28 mouse cellular contexts compared by ENCODE assay signal in the genomic region with DNA sequence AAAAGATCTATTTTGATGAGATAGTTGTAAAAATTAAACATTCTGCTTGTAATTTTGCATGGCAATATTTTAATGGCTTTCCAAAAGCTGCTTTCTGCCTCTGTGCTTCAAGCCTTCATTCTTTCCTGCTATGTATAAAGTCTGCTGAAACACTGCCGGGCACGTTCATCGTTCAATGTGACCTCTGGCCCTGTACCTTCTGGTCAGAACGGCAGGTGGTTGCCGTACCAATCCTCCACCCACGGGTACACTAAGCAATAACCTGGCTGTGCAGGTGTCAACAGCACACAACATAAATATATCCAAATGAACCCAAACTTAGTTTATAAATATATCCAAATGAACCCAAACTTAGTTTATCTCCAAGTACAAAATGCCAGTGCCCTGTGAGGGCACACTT. TPM values are rescaled to one million over a fixed set of nuclear protein-coding genes. Genes with fewer than 3 reads are reported as not detected.
DNase-seq lines count a peak whose midpoint lies in the region; ATAC-seq lines count a peak whose summit lies in the region.
"Had no signal": no experiment of that assay in that cellular context is flagged by ENCODE, and none has a peak within 500 bp of the region (broad histone marks: within the 10 kb centered on the region; RNA-seq: fewer than 3 reads in every experiment).

No protein-coding gene starts in this region.

- no peak overlapping the region for H3K4me2 ChIP-seq in kidney, embryonic 14.5 days (replicated peaks; ENCODE audit: low read depth, low read length)
- no peak overlapping the region for H3K4me2 ChIP-seq in liver, embryonic 16.5 days (ENCODE audit: low read depth, low read length)
- H3K4me2 ChIP-seq: embryonic facial prominence, embryonic 12.5 days; heart, embryonic 15.5 days; intestine, embryonic 15.5 days; limb, embryonic 15.5 days; lung, embryonic 14.5 days; midbrain, embryonic 15.5 days; neural tube, embryonic 15.5 days; stomach, embryonic 15.5 days had no signal

- peak; percentile 49 to 51 for DNase-seq in cerebellum, adult 18-20 months
- DNase-seq in cerebellum, postnatal 14 days: no peak
- DNase-seq in kidney, postnatal 14 days: peak; percentile 32
- DNase-seq in liver: no peak
- DNase-seq in left cerebral cortex, adult 9 months (ENCODE audit: low spot score in 2 of 2): no peak
- DNase-seq: adrenal gland, postnatal 10 days; embryo, embryonic 11 days; gastrocnemius, postnatal 25 days; heart, adult 11 months; layer of hippocampus, postnatal 36 days; lung, embryonic 14.5 days; lung, postnatal 14 days; right cerebral cortex, postnatal 25 days had no signal

- no peak overlapping the region for H3K9ac ChIP-seq in kidney, embryonic 14.5 days (ENCODE audit: low read depth, low read length)
- no peak overlapping the region for H3K9ac ChIP-seq in liver, embryonic 16.5 days (ENCODE audit: low read depth, low read length)
- H3K9ac ChIP-seq: embryonic facial prominence, embryonic 12.5 days; heart, embryonic 15.5 days; intestine, embryonic 15.5 days; limb, embryonic 15.5 days; lung, embryonic 14.5 days; midbrain, embryonic 15.5 days; neural tube, embryonic 15.5 days; stomach, embryonic 15.5 days had no signal

- no peaks in the 10 kb centered on the region for H3K36me3 ChIP-seq in kidney, embryonic 14.5 days (ENCODE audit: control insufficient read depth, insufficient read depth, low read length)
- H3K36me3 ChIP-seq in liver, embryonic 16.5 days (ENCODE audit: control insufficient read depth, insufficient read depth): no peaks in the 10 kb centered on the region
- H3K36me3 ChIP-seq: embryonic facial prominence, embryonic 12.5 days; heart, embryonic 10.5 days; heart, embryonic 15.5 days; intestine, embryonic 15.5 days; limb, embryonic 10.5 days; limb, embryonic 15.5 days; midbrain, embryonic 10.5 days; midbrain, embryonic 15.5 days; neural tube, embryonic 15.5 days; stomach, embryonic 15.5 days had no signal

- no peak for ATAC-seq in kidney, embryonic 14.5 days (ENCODE audit: low FRiP score, low TSS enrichment)
- peak; percentile 74 for ATAC-seq in liver, embryonic 16.5 days (ENCODE audit: low read depth)
- ATAC-seq: forebrain, embryonic 14.5 days; hindbrain, embryonic 16.5 days; intestine, embryonic 15.5 days; midbrain, embryonic 15.5 days; Patski had no signal

- H3K27me3 ChIP-seq in kidney, embryonic 14.5 days (ENCODE audit: control insufficient read depth, insufficient read depth, low read length): no peaks in the 10 kb centered on the region
- no peaks in the 10 kb centered on the region for H3K27me3 ChIP-seq in liver, embryonic 16.5 days (ENCODE audit: control insufficient read depth, insufficient read depth, low read depth, low read length)
- H3K27me3 ChIP-seq: embryonic facial prominence, embryonic 12.5 days; heart, embryonic 15.5 days; intestine, embryonic 15.5 days; limb, embryonic 15.5 days; midbrain, embryonic 15.5 days; neural tube, embryonic 15.5 days; Patski; stomach, embryonic 15.5 days had no signal

- 0 out of 2 replicates have a peak, but pooled peaks cover 6% of the 10 kb centered on the region for H3K4me1 ChIP-seq in kidney, embryonic 14.5 days (ENCODE audit: control insufficient read depth, insufficient read depth, low read length)
- no peaks in the 10 kb centered on the region for H3K4me1 ChIP-seq in liver, embryonic 16.5 days (ENCODE audit: control insufficient read depth, low read depth, low read length)
- H3K4me1 ChIP-seq: embryonic facial prominence, embryonic 12.5 days; heart, embryonic 10.5 days; heart, embryonic 15.5 days; intestine, embryonic 15.5 days; midbrain, embryonic 10.5 days; stomach, embryonic 15.5 days had no signal

- H3K4me3 ChIP-seq in kidney, embryonic 14.5 days (ENCODE audit: low read length): no peak overlapping the region
- no peak overlapping the region for H3K4me3 ChIP-seq in liver, embryonic 16.5 days (ENCODE audit: low read depth, low read length)
- H3K4me3 ChIP-seq: embryonic facial prominence, embryonic 12.5 days; heart, embryonic 10.5 days; heart, embryonic 15.5 days; intestine, embryonic 15.5 days; limb, embryonic 10.5 days; limb, embryonic 15.5 days; midbrain, embryonic 10.5 days; midbrain, embryonic 15.5 days; neural tube, embryonic 15.5 days; stomach, embryonic 15.5 days had no signal

- H3K9me3 ChIP-seq in kidney, embryonic 14.5 days (ENCODE audit: control insufficient read depth, low read length): no peaks in the 10 kb centered on the region
- H3K9me3 ChIP-seq in liver, embryonic 16.5 days (replicated peaks; ENCODE audit: control insufficient read depth, low read length): no peaks in the 10 kb centered on the region
- H3K9me3 ChIP-seq: embryonic facial prominence, embryonic 12.5 days; heart, embryonic 10.5 days; heart, embryonic 15.5 days; intestine, embryonic 15.5 days; limb, embryonic 10.5 days; limb, embryonic 15.5 days; midbrain, embryonic 10.5 days; midbrain, embryonic 15.5 days; neural tube, embryonic 15.5 days; stomach, embryonic 15.5 days had no signal

- H3K27ac ChIP-seq in kidney, embryonic 14.5 days (ENCODE audit: low read depth, low read length): no peak overlapping the region
- no peak overlapping the region for H3K27ac ChIP-seq in liver, embryonic 16.5 days (ENCODE audit: low read length)
- H3K27ac ChIP-seq: embryonic facial prominence, embryonic 12.5 days; heart, embryonic 10.5 days; heart, embryonic 15.5 days; intestine, embryonic 15.5 days; limb, embryonic 10.5 days; limb, embryonic 15.5 days; midbrain, embryonic 10.5 days; midbrain, embryonic 15.5 days; neural tube, embryonic 15.5 days; stomach, embryonic 15.5 days had no signal

- WGBS in kidney, embryonic 14.5 days: 70% methylated on average over 6 of the region's 6 CpGs
- 60% methylated on average over 6 of the region's 6 CpGs for WGBS in liver, embryonic 16.5 days (ENCODE audit: insufficient replicate concordance)

RNA-seq across cellular contexts. Expression of a gene that starts 42.1 kb away (rescaled TPM):
- 90.6 and 102 TPM in 2 replicates for polyA plus RNA-seq in kidney, embryonic 14.5 days (2014; fragmentation: Nextera tagmentation; extraction: Ambion mirVana)
- polyA plus RNA-seq in liver, embryonic 16.5 days (2015; fragmentation: Nextera tagmentation; extraction: Ambion mirVana): 24.4 and 26.5 TPM in 2 replicates

RNA-seq across cellular contexts. Expression of a gene that starts 57.4 kb away (rescaled TPM):
- 113 and 128 TPM in 2 replicates for polyA plus RNA-seq in kidney, embryonic 14.5 days (2014; fragmentation: Nextera tagmentation; extraction: Ambion mirVana)
- polyA plus RNA-seq in liver, embryonic 16.5 days (2015; fragmentation: Nextera tagmentation; extraction: Ambion mirVana): 46.9 and 49.9 TPM in 2 replicates

Comparison
In these comparisons a context has a peak if more than half of its experiments do, and no peak if none do; other contexts are left out.
1. DNase-seq: peak in cerebellum, adult 18-20 months (2 of 2) and kidney, postnatal 14 days (single experiment); none in cerebellum, postnatal 14 days (0 of 2), liver (single experiment) and left cerebral cortex, adult 9 months (0 of 2).